Mouse (Mus musculus) heart, postnatal 4 days (tissue): ENCODE measurements around the gene Ranbp2. TPM values are rescaled to one million over a fixed set of nuclear protein-coding genes. Genes with fewer than 3 reads are reported as not detected.

Experiments used
- DNase-seq: peaks from one replicate; pipeline ENCODE4 v3.0.0; 2021
- total RNA-seq, 2 experiments: library from RNA; stranded (reverse); gene quantifications; 2 replicates each; pipeline ENCODE4 v1.2.3; 2021

Gene Ranbp2
- total RNA-seq, result 10 to 100 TPM; 67.4 to 67.5 TPM

DNA sequence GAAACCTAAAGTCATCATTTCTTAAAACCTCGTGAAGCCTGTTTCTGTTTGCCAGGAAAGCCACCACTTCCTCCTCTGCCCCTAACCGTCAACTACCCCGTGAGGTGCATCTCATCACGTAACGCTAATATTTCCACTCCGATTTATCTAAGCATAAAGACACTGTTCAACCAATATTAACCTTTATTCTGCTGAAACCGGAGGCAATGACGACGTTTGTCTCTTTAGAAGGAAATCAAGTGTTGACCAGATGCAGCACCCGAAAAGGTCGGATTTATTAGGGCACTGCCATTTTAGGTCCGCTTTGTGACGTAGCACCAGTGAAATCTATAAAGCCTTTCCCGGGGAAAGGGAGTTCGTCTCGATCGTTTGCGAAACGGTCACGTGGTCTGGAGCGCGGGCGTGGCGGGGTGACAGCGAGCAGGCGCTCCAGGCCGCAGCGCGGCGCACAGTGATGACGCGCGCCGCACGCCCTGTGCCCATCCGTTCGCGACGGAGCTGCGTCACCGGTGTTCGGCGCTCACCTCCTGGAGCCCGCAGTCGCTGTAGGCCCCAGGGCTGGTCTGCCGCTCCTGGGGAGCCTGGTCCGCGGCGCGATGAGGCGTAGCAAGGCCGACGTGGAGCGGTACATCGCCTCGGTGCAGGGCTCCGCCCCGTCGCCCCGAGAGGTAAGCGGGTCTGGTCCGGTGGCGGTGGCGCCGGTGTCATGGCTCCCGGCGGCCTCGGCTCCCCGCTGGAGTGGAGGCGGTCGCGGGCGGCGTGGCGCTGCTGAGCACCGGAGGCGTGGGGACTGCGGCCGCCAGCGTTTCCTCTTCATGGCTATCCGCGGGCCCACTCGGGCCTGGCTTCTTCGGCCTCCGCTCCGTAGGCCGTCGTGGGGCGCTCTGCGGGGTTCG, at the start of gene Ranbp2:
TSS of gene Ranbp2 (plus strand) at position 537 of the 896 bp plus-strand sequence.
- peak; percentile 98 for DNase-seq

DNA sequence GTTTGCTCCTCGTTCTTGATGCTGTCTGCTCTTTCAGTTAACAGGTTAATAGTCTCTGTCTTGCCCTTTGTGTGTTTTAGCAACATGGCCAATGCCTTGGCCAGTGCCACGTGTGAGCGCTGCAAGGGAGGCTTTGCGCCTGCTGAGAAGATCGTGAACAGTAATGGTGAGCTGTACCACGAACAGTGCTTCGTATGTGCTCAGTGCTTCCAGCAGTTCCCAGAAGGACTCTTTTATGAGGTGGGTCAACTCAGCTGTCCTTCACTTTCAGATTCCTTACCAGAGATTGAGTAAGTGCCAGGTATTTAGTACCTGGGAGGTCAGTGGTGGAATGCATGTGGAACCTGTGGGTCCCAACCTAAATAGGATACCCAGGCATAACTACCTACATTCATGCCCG, 47.8 kb upstream of the Ranbp2 start:
- DNase-seq, result no peak

GRCm38 (mm10) chr10:58401838-58402237, 44.9 kb upstream of the Ranbp2 start:
- DNase-seq, result no peak

DNA sequence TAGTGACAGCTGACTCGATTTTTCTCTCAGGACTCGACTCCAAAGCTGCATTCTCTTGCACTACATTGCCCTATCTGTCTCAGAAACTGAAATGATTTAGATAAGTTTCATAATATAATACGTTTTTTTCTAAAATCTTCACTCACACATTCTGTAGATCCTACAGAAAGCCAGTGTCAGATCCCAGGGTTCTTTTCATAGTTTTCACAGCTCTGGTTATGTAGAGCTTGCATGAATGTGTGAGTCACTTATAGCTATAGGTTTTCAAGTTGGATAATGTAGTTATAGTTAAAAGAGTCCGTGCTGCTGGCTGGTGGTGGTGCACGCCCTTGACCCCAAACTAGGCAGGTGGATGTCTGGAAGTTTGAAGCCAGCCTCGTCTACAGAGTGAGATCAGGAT, 42.1 kb upstream of the Ranbp2 start:
- no peak for DNase-seq

DNA sequence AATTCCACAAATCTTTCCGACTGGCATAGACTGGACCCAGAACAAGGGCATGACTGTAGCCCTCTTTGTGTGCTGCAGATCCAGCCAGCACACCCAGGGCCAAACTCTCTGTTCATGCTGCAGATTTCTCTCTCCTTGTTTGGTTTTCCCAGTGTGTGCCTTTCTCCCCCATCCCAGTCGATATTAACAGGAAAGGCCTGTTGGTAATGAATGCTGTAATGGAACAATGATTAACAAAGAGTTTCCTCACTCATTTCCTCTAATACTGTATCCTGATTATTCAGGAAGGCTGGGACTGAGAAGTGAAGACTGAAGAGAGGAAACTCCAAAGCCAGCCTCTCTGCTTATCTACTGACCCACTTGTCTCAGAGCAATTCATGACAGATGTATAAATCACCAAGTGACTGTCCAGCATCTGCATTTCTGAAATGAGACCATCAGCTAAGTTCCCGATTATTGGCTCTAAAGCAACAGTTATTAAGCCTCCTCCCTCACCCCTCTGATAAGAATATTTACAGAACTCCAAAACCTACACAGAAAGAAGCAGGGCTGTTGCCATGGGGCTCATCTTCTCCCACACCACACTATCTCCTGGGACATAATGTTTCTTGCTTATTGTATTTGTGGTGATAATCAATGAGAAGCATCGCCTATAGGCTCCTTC, 41.3 kb upstream of the Ranbp2 start:
- DNase-seq, result no peak

DNA sequence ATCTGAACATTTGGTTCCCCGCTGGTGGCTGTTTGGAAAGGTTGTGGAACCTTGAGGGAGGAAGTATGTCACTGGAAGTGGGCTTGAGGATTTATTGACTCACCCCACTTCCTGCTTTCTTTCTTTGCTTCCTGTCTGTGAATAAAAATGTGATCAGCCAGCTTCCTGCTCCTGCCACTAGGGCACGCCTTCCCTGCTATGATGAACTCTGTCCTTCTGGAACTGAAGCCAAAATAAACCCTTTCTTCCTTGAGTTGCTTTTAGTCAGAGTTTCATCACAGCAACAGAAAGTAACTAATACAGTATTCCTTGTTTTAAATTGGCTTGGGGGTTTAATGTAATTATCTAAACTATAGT, 40.8 kb upstream of the Ranbp2 start:
- DNase-seq, result no peak

DNA sequence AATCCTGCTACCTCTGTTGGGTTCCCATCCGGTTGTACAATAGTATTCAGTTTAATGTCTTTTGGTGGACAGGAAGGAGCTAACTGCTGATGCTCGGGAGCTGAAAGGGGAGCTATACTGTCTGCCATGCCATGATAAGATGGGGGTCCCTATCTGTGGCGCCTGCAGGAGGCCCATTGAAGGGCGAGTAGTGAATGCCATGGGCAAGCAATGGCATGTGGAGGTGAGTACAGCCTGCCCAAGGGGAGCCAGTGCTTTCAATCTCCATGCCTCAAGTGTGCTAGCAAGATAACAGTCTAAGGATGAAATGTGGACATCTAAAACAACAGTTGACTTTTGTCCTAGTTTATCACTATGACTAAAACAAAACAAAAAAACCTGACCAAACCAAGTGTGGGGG, 34.4 kb upstream of the Ranbp2 start:
- no peak for DNase-seq

GRCm38 (mm10) chr10:58412852-58413251, 33.9 kb upstream of the Ranbp2 start:
- no peak for DNase-seq

DNA sequence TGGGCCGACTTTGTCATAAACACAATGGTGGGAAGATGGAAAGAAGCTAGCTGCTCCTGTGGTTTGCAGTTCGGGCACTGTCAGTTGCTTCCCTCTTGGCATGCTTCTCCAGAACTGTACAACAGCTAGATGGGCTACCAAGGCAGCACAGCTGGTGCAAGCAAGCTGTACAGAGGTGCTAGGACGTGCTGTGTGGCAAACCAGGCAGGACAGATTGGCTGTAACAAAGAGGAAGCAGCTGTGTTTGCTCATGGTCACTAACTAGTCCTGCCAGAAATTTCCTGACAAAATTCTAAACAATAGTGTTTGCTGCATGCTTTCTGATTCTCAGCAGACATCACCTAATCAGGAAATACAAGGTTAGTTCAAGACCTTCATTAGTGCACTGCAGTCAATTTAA, 30.0 kb upstream of the Ranbp2 start:
- no peak for DNase-seq

DNA sequence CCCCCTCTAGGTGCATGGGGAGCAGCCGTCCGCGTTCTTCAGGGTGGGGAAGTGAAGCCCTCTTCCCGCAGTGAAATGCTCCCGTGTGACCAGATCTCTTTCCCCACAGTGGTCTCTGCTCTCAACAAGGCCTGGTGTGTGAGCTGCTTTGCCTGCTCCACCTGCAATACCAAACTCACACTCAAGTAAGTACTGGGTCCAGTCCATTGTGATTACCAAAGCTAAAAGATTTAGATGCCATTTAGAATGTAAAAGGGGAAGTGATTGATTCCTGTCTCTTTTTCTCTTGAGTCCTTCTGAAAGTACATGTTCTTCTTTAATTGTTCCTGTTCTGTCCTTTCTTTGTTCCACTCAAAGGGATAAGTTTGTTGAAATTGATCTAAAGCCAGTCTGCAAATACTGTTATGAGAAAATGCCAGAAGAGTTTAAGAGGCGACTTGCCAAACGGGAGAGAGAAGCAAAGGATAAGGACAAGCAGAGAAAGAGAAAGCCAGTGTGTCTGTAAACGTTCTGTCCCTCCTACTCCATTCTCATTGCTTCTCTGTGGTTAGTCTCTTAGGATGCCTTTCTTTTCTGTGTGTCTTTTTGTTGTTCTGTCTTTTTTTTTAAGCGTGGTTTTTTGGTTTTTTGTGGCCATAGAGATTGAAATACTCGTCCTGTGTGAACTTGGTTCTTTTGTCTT, 28.3 kb upstream of the Ranbp2 start:
- no peak for DNase-seq

- no peak for DNase-seq
Measured at GRCm38 (mm10) chr10:58427930-58428329, 18.8 kb upstream of the Ranbp2 start.

DNA sequence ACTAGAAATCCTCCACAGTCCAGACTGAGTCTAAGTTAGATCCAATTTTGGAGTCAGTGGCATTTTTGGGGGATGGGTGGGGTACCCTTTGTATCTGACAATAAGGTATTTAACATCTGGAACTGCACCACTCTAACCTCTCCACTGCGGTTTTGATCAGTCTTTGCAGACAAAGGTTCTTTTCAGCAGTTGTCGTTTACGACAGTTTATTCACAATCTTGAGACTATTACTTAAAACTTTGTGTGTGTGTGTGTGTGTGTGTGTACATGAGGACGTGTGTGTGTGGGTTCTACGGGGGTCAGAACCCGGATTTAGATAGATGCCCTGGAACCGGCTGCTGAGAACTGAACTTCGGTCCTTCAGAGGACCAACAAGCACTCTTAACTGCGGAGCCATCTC, 870 bp upstream of the Ranbp2 start:
- peak; percentile 9 for DNase-seq

GRCm38 (mm10) chr10:58447280-58447781, 611 bp downstream of the Ranbp2 start:
- DNase-seq, result no peak

- DNase-seq, result no peak
Measured at GRCm38 (mm10) chr10:58451575-58451974, 4.9 kb downstream of the Ranbp2 start.

DNA sequence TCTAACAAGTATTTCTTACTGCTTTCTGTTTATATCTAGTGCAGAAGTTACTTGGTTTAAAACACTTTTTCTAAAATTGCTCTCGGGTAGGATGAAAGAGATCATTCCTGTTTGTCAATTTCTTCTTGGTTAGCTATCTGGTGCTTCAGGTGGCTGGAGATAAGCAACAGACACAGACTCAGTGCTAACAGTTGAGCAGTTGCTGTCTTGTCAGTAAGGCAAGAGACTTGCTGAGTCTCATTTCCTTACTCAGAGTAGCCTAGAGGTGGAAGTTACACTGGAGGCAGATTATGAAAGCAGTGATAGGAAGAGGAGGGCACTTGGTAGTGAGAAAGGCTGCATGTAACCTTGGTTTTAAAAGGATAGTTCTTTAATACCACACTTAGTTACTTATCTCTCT, 5.5 kb downstream of the Ranbp2 start:
- DNase-seq, result no peak

DNA sequence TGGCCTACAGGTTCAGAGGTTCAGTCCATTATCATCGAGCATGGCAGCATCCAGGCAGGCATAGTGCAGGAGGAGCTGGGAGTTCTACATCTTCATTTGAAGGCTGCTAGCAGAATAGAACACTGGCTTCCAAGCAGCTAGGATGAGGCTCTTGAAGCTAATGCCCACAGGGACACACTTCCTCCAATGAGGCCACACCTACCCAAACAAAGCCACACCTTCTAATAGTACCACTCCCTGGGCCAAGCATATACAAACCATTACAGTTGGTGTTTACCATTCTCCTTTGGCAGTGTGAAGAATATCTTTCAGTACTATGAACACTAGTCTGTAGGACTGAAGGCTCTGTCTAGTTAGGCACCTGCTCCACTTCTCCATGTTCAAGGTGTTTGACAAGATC, 13.2 kb downstream of the Ranbp2 start:
- no peak for DNase-seq

DNA sequence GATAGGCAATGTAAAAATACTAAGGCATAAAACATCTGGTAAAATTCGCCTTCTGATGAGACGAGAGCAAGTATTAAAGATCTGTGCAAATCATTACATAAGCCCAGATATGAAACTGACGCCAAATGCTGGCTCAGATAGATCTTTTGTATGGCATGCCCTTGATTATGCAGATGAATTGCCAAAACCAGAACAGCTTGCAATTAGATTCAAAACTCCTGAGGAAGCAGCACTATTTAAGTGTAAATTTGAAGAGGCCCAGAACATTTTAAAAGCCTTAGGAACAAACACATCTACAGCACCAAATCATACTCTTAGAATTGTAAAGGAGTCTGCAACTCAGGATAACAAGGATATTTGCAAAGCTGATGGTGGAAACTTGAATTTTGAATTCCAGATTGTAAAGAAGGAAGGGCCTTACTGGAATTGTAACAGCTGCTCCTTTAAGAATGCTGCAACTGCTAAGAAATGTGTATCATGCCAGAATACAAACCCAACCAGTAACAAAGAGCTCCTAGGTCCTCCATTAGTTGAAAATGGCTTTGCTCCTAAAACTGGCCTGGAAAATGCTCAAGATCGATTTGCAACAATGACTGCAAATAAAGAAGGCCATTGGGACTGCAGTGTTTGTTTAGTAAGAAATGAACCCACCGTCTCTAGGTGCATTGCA, 30.5 kb downstream of the Ranbp2 start:
- DNase-seq, result no peak

- DNase-seq, result no peak
Measured at GRCm38 (mm10) chr10:58478071-58478578, 31.4 kb downstream of the Ranbp2 start.

- no peak for DNase-seq
Measured at GRCm38 (mm10) chr10:58479954-58480490, 33.3 kb downstream of the Ranbp2 start.

DNA sequence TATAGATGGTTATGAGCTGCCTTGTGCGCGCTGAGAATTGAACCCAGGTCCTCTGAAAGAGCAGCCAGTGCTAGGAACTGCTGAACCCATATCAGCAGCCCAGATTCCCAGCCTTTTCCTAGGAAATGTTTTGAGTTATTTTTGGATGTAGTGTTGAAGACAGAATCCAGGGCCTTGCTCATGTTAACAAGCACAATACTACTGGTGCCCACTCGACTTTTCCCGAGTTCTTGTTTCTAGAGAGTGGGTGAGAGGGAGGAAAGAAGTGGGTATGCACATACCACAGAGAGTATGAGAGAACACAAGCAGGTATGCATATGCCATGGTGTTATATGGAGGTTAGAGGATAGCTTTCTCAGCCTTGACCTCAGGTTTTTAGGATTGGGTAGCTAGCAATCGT, 44.3 kb downstream of the Ranbp2 start:
- no peak for DNase-seq

DNA sequence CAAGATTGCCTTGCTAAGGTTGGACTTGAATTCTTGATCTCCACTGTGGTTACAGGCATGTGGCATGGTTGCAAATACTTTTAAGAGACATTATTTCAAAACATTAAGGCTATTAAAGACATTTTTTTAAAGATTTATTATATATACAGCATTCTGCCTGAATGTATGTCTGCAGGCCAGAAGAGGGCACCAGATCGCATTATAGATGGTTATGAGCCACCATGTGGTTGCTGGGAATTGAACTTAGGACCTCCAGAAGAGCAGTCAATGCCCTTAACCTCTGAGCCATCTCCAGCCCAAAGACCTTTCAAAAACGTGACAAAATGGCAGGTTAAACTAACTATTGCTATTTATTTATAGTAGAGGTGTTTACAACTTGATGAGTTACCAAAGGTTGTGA, 48.9 kb downstream of the Ranbp2 start:
- DNase-seq, result no peak

GRCm38 (mm10) chr10:58496732-58497131, 50.0 kb downstream of the Ranbp2 start:
- DNase-seq, result no peak
